Mouse (Mus musculus) lung, adult 2 months (tissue): ENCODE measurements around the gene Prdm11.

Experiments used
- CTCF ChIP-seq: fragments of 200-500 bp; IDR thresholded peaks from 2 replicates; pipeline ENCODE4 v1.5.1; 2011; ENCODE audit warnings: mild to moderate bottlenecking, low read length, control low read depth; ENCODE audit not compliant: insufficient read depth
- POLR2A ChIP-seq: fragments of 200-500 bp; IDR thresholded peaks from 2 replicates; pipeline ENCODE4 v1.6.1; 2011; ENCODE audit warnings: low read depth, mild to moderate bottlenecking, control low read depth, low read length, borderline replicate concordance; ENCODE audit errors: extremely low read depth

- TF ChIP-seq POLR2A, result no peak
- no peak for TF ChIP-seq CTCF
These were observed 102.6 kb downstream of the Prdm11 start for GRCm38 (mm10) chr2:92943406-92943805.
